26 mouse cellular contexts compared by ENCODE assay signal in genomic region chr16:68351088-68351487, GRCm38 (mm10).
DNase-seq lines count a peak whose midpoint lies in the region; ATAC-seq lines count a peak whose summit lies in the region.
"Had no signal": no experiment of that assay in that cellular context is flagged by ENCODE, and none has a peak within 500 bp of the region (broad histone marks: within the 10 kb centered on the region; RNA-seq: fewer than 3 reads in every experiment).

No protein-coding gene starts in this region.

- peak; percentile 4 for DNase-seq in embryo, embryonic 11 days
- no peak for DNase-seq in embryo, embryonic 10 days (ENCODE audit: low spot score)
- no peak for DNase-seq in hindbrain, embryonic 10.5 days (ENCODE audit: low spot score)
- peak; percentile 8 for DNase-seq in MN1 (ENCODE audit: low spot score)
- no peak for DNase-seq in right cerebral cortex, postnatal 36 days (ENCODE audit: low spot score in 2 of 2)
- DNase-seq: cerebellum, adult 2 months; cerebellum, postnatal 36 days; gastrocnemius, postnatal 10 days; heart, postnatal 4 days; kidney, postnatal 4 days; lung, adult 2 months; lung, postnatal 14 days; midbrain, embryonic 14.5 days; retina, postnatal 1 day; right cerebral cortex, postnatal 25 days; thymus, postnatal 14 days had no signal

- no peaks in the 10 kb centered on the region for H3K9me3 ChIP-seq in hindbrain, embryonic 16.5 days (ENCODE audit: control insufficient read depth, low read length)
- no peaks in the 10 kb centered on the region for H3K9me3 ChIP-seq in hindbrain, embryonic 10.5 days
- no peaks in the 10 kb centered on the region for H3K9me3 ChIP-seq in neural tube, embryonic 12.5 days
- H3K9me3 ChIP-seq: embryonic facial prominence, embryonic 12.5 days; heart, embryonic 10.5 days; limb, embryonic 13.5 days; liver, embryonic 12.5 days had no signal

- peak; percentile 81 for ATAC-seq in hindbrain, embryonic 16.5 days
- ATAC-seq in neural tube, embryonic 12.5 days (ENCODE audit: low FRiP score, low read depth), result peak; percentile 75
- ATAC-seq: CD4-positive, CD25-positive, alpha-beta regulatory T cell, adult 4 months; forebrain, embryonic 14.5 days; intestine, postnatal 0 days; liver, embryonic 12.5 days had no signal

- no peak overlapping the region for H3K27ac ChIP-seq in hindbrain, embryonic 16.5 days (ENCODE audit: low read depth, low read length)
- H3K27ac ChIP-seq in hindbrain, embryonic 10.5 days, result no peak overlapping the region
- H3K27ac ChIP-seq in neural tube, embryonic 12.5 days, result no peak overlapping the region
- H3K27ac ChIP-seq: embryonic facial prominence, embryonic 12.5 days; heart, embryonic 10.5 days; limb, embryonic 13.5 days; liver, embryonic 12.5 days had no signal

- H3K9ac ChIP-seq in hindbrain, embryonic 16.5 days (ENCODE audit: low read depth, low read length), result no peak overlapping the region
- no peak overlapping the region for H3K9ac ChIP-seq in neural tube, embryonic 12.5 days
- H3K9ac ChIP-seq: embryonic facial prominence, embryonic 12.5 days; limb, embryonic 13.5 days; liver, embryonic 12.5 days had no signal

- H3K27me3 ChIP-seq in hindbrain, embryonic 16.5 days (replicated peaks; ENCODE audit: control insufficient read depth, insufficient read depth, low read length), result no peaks in the 10 kb centered on the region
- no peaks in the 10 kb centered on the region for H3K27me3 ChIP-seq in hindbrain, embryonic 10.5 days (ENCODE audit: insufficient read depth, poor library complexity, severe bottlenecking)
- no peaks in the 10 kb centered on the region for H3K27me3 ChIP-seq in neural tube, embryonic 12.5 days (replicated peaks)
- H3K27me3 ChIP-seq: embryonic facial prominence, embryonic 12.5 days; limb, embryonic 13.5 days; liver, embryonic 12.5 days had no signal

- H3K4me2 ChIP-seq in hindbrain, embryonic 16.5 days (ENCODE audit: low read length), result no peak overlapping the region
- no peak overlapping the region for H3K4me2 ChIP-seq in neural tube, embryonic 12.5 days (replicated peaks)
- H3K4me2 ChIP-seq: embryonic facial prominence, embryonic 12.5 days; limb, embryonic 13.5 days; liver, embryonic 12.5 days had no signal

- H3K36me3 ChIP-seq in hindbrain, embryonic 16.5 days (ENCODE audit: control insufficient read depth, insufficient read depth, low read length), result no peaks in the 10 kb centered on the region
- H3K36me3 ChIP-seq in hindbrain, embryonic 10.5 days, result no peaks in the 10 kb centered on the region
- H3K36me3 ChIP-seq in neural tube, embryonic 12.5 days, result no peaks in the 10 kb centered on the region
- H3K36me3 ChIP-seq: embryonic facial prominence, embryonic 12.5 days; heart, embryonic 10.5 days; limb, embryonic 13.5 days; liver, embryonic 12.5 days had no signal

- H3K4me1 ChIP-seq in hindbrain, embryonic 16.5 days (ENCODE audit: control insufficient read depth, insufficient read depth, low read depth, low read length), result no peaks in the 10 kb centered on the region
- H3K4me1 ChIP-seq in hindbrain, embryonic 10.5 days (replicated peaks), result no peaks in the 10 kb centered on the region
- H3K4me1 ChIP-seq in neural tube, embryonic 12.5 days, result no peaks in the 10 kb centered on the region
- H3K4me1 ChIP-seq: embryonic facial prominence, embryonic 12.5 days; heart, embryonic 10.5 days; limb, embryonic 13.5 days; liver, embryonic 12.5 days had no signal

- H3K4me3 ChIP-seq in hindbrain, embryonic 16.5 days (ENCODE audit: low read length), result no peak overlapping the region
- H3K4me3 ChIP-seq in hindbrain, embryonic 10.5 days, result no peak overlapping the region
- H3K4me3 ChIP-seq in neural tube, embryonic 12.5 days, result no peak overlapping the region
- H3K4me3 ChIP-seq: embryonic facial prominence, embryonic 12.5 days; erythroblast, embryonic 14.5 days; heart, embryonic 10.5 days; limb, embryonic 13.5 days; liver, embryonic 12.5 days had no signal

Comparison
In these comparisons a context has a peak if more than half of its experiments do, and no peak if none do; other contexts are left out.
1. DNase-seq: peak in embryo, embryonic 11 days (single experiment) and MN1 (single experiment); none in embryo, embryonic 10 days (single experiment), hindbrain, embryonic 10.5 days (single experiment) and right cerebral cortex, postnatal 36 days (0 of 2).